Mouse (Mus musculus) hindbrain, postnatal 0 days (tissue): ENCODE data around the gene Parp1. TPM values are rescaled to one million over a fixed set of nuclear protein-coding genes. Genes with fewer than 3 reads are reported as not detected.
A peak's percentile ranks its signal among the peaks of the same experiment; 100 is the strongest.
"Not testable (repeated sequence)": the region's sequence is repeated elsewhere in the genome, so short reads cannot be mapped to it uniquely, and the experiment has no call there.

Experiments
- ATAC-seq: fragments of 200-750 bp; cut with Nextera tagmentation; 2 replicates; pipeline ENCODE4 v1.8.0; 2017; ENCODE audit warnings: mild to moderate bottlenecking, moderate TSS enrichment, moderate library complexity
- DNase-seq: peaks from one replicate; pipeline ENCODE4 v3.0.0-alpha.2; 2015; ENCODE audit warnings: low spot score
- H3K27ac ChIP-seq: fragments of 300-500 bp; sonication (generic); 2 replicates; pipeline ENCODE4 v1.5.1; 2014; ENCODE audit warnings: mild to moderate bottlenecking
- H3K27me3 ChIP-seq: fragments of 300-500 bp; sonication (generic); 2 replicates; pipeline ENCODE4 v1.6.1; 2014; ENCODE audit warnings: low read length, mixed read lengths; ENCODE audit not compliant: insufficient read depth
- H3K36me3 ChIP-seq: fragments of 300-500 bp; sonication (generic); 2 replicates; pipeline ENCODE4 v1.6.1; 2014; ENCODE audit warnings: low read length, mixed read lengths; ENCODE audit not compliant: insufficient read depth
- H3K4me1 ChIP-seq: fragments of 300-500 bp; sonication (generic); 2 replicates; pipeline ENCODE4 v1.6.1; 2014; ENCODE audit warnings: antibody characterized with exemption, low read length, mixed read lengths; ENCODE audit not compliant: insufficient read depth
- H3K4me2 ChIP-seq: fragments of 300-500 bp; sonication (generic); 2 replicates; pipeline ENCODE4 v1.6.1; 2014; ENCODE audit warnings: low read depth, mild to moderate bottlenecking, low read length, moderate library complexity, mixed read lengths
- H3K4me3 ChIP-seq: fragments of 300-500 bp; sonication (generic); 2 replicates; pipeline ENCODE4 v1.5.1; 2014; ENCODE audit warnings: low read length
- H3K9ac ChIP-seq: fragments of 300-500 bp; sonication (generic); replicated peaks from 2 replicates; pipeline ENCODE4 v1.6.1; 2014; ENCODE audit warnings: mild to moderate bottlenecking, low read length, moderate library complexity, mixed read lengths
- H3K9me3 ChIP-seq: fragments of 300-500 bp; sonication (generic); 2 replicates; pipeline ENCODE4 v1.6.1; 2016; ENCODE audit warnings: low read length, mixed read lengths
- CTCF ChIP-seq: IDR thresholded peaks from 2 replicates; pipeline ENCODE4 v1.5.1; 2016; ENCODE audit warnings: antibody characterized with exemption, control low read depth, low read depth
- WGBS: fragments of 180-500 bp; shearing (Covaris S2); extraction: QIAGEN DNeasy Blood & Tissue Kit; methylation state at CpG from one replicate; pipeline ENCODE4 v1.1.7; 2014; 5-methylcytosine and 5-hydroxymethylcytosine counted together
- polyA plus RNA-seq: library from polyadenylated mRNA; unstranded; fragments of >200 nt; fragmentation: Nextera tagmentation; extraction: Ambion mirVana; gene quantifications from 2 replicates; pipeline ENCODE4 v1.2.1, GENCODE M21; 2015
- total RNA-seq: library from RNA; depleted of rRNA; stranded (reverse); fragments of >200 nt; gene quantifications from 2 replicates; pipeline ENCODE4 v1.2.3, GENCODE M21; 2014

Parp1 gene
- total and polyA plus RNA-seq, 2 experiments from 2014 or later: 53.4 to 76.1 TPM

GRCm38 (mm10) chr1:180616762-180617161 is 48.0 kb downstream of the Parp1 start:
- Histone ChIP-seq H3K9me3 (no peaks in the 10 kb centered on the region), H3K9ac (no peak overlapping the region), H3K36me3 (no peaks in the 10 kb centered on the region), H3K4me1 (no peaks in the 10 kb centered on the region), H3K4me3 (no peak overlapping the region), H3K27me3 (no peaks in the 10 kb centered on the region), H3K27ac (no peak overlapping the region), H3K4me2 (no peak overlapping the region)
- WGBS: 91% methylated on average over 3 of the region's 3 CpGs
- no peak for TF ChIP-seq CTCF
- no peak for ATAC-seq
- no peak for DNase-seq

GRCm38 (mm10) chr1:180622389-180622788 is 53.7 kb downstream of the Parp1 start:
- ATAC-seq (no peak), DNase-seq (no peak)
- Histone ChIP-seq H3K4me2 (no peak overlapping the region), H3K9ac (no peak overlapping the region), H3K36me3 (no peaks in the 10 kb centered on the region), H3K9me3 (no peaks in the 10 kb centered on the region), H3K4me1 (no peaks in the 10 kb centered on the region), H3K4me3 (no peak overlapping the region), H3K27me3 (no peaks in the 10 kb centered on the region), H3K27ac (no peak overlapping the region)
- TF ChIP-seq CTCF: no peak
- 87% methylated on average over 4 of the region's 4 CpGs for WGBS

GRCm38 (mm10) chr1:180623911-180624310 is 55.2 kb downstream of the Parp1 start:
- DNase-seq (no peak), ATAC-seq (no peak)
- Histone ChIP-seq H3K4me3 (no peak overlapping the region), H3K4me2 (no peak overlapping the region), H3K36me3 (no peaks in the 10 kb centered on the region), H3K9me3 (no peaks in the 10 kb centered on the region), H3K27ac (no peak overlapping the region), H3K9ac (no peak overlapping the region), H3K27me3 (no peaks in the 10 kb centered on the region), H3K4me1 (no peaks in the 10 kb centered on the region)
- TF ChIP-seq CTCF: peak; percentile 42
- WGBS: 90% methylated on average over 2 of the region's 2 CpGs

GRCm38 (mm10) chr1:180626141-180626540 is 57.4 kb downstream of the Parp1 start:
- DNase-seq: no peak
- ATAC-seq: no peak

GRCm38 (mm10) chr1:180637796-180638195 is 69.1 kb downstream of the Parp1 start:
- not testable (repeated sequence) for H3K9me3 ChIP-seq, H3K27ac ChIP-seq, H3K36me3 ChIP-seq, H3K4me2 ChIP-seq, H3K27me3 ChIP-seq, ATAC-seq, H3K9ac ChIP-seq, H3K4me3 ChIP-seq, H3K4me1 ChIP-seq, DNase-seq
- WGBS: 88% methylated on average over 2 of the region's 2 CpGs

More at GRCm38 (mm10) chr1:180626141-180626540, 57.4 kb downstream of the Parp1 start:
- Histone ChIP-seq H3K9ac (no peak overlapping the region), H3K4me2 (no peak overlapping the region), H3K4me1 (no peaks in the 10 kb centered on the region), H3K36me3 (no peaks in the 10 kb centered on the region), H3K27me3 (no peaks in the 10 kb centered on the region), H3K27ac (no peak overlapping the region), H3K4me3 (no peak overlapping the region), H3K9me3 (no peaks in the 10 kb centered on the region)
- WGBS: 62% methylated on average over 2 of the region's 2 CpGs
- no peak for TF ChIP-seq CTCF

GRCm38 (mm10) chr1:180639416-180640401 is 71.0 kb downstream of the Parp1 start:
- H3K36me3 ChIP-seq: no peaks in the 10 kb centered on the region
- H3K4me3 ChIP-seq: peak overlapping the region; percentile 98
- H3K27ac ChIP-seq: peak overlapping the region; percentile 78; the same call in 1 of the 2 replicates
- 48% methylated on average over 10 of the region's 10 CpGs for WGBS
- H3K9me3 ChIP-seq: no peaks in the 10 kb centered on the region
- H3K4me2 ChIP-seq: peak overlapping the region; percentile 97
- ATAC-seq (no peak), DNase-seq (no peak)
- no peaks in the 10 kb centered on the region for H3K27me3 ChIP-seq
- TF ChIP-seq CTCF: no peak
- H3K9ac ChIP-seq: peak overlapping the region; percentile 87; the same call in 1 of the 2 replicates
- peaks cover 10% of the 10 kb centered on the region; the same call in 1 of the 2 replicates for H3K4me1 ChIP-seq
